Mouse (Mus musculus) liver, postnatal 0 days (tissue): ENCODE results near the gene Prr18. TPM values are rescaled to one million over a fixed set of nuclear protein-coding genes. Genes with fewer than 3 reads are reported as not detected.

Experiments
- ATAC-seq: fragments of 200-750 bp; cut with Nextera tagmentation; 2 replicates; pipeline ENCODE4 v1.8.0; 2017; ENCODE audit warnings: mild to moderate bottlenecking, moderate library complexity
- DNase-seq: peaks from one replicate; pipeline ENCODE4 v3.0.0-alpha.2; 2016
- H3K27ac ChIP-seq: fragments of 300-500 bp; sonication (generic); 2 replicates; pipeline ENCODE4 v1.5.1; 2014; ENCODE audit warnings: antibody characterized with exemption, moderate library complexity, mild to moderate bottlenecking, low read depth
- H3K27me3 ChIP-seq: fragments of 300-500 bp; sonication (generic); 2 replicates; pipeline ENCODE4 v1.6.1; 2014; ENCODE audit warnings: low read length, control low read depth, mixed read lengths; ENCODE audit not compliant: insufficient read depth
- H3K36me3 ChIP-seq: fragments of 300-500 bp; sonication (generic); replicated peaks from 2 replicates; pipeline ENCODE4 v1.6.1; 2014; ENCODE audit warnings: mild to moderate bottlenecking, control low read depth, low read length, moderate library complexity, mixed read lengths; ENCODE audit not compliant: insufficient read depth
- H3K4me1 ChIP-seq: fragments of 300-500 bp; sonication (generic); 2 replicates; pipeline ENCODE4 v1.6.1; 2014; ENCODE audit warnings: antibody characterized with exemption, mild to moderate bottlenecking, control low read depth; ENCODE audit not compliant: insufficient read depth
- H3K4me2 ChIP-seq: fragments of 300-500 bp; sonication (generic); 2 replicates; pipeline ENCODE4 v1.6.1; 2014; ENCODE audit warnings: low read depth, mild to moderate bottlenecking, low read length, moderate library complexity, mixed read lengths
- H3K4me3 ChIP-seq: fragments of 300-500 bp; sonication (generic); 2 replicates; pipeline ENCODE4 v1.5.1; 2014; ENCODE audit warnings: low read depth, low read length
- H3K9ac ChIP-seq: fragments of 300-500 bp; sonication (generic); replicated peaks from 2 replicates; pipeline ENCODE4 v1.6.1; 2014; ENCODE audit warnings: mild to moderate bottlenecking, moderate library complexity
- H3K9me3 ChIP-seq: fragments of 300-500 bp; sonication (generic); 2 replicates; pipeline ENCODE4 v1.6.1; 2016; ENCODE audit warnings: mild to moderate bottlenecking, control low read depth, low read length, mixed read lengths
- CTCF ChIP-seq: sonication (generic); IDR thresholded peaks from 2 replicates; pipeline ENCODE4 v1.5.1; 2016; ENCODE audit warnings: antibody characterized with exemption, low read depth
- EP300 ChIP-seq: IDR thresholded peaks from 2 replicates; pipeline ENCODE4 v1.6.1; 2016; ENCODE audit warnings: antibody characterized with exemption, low read depth, mild to moderate bottlenecking
- WGBS: fragments of 180-500 bp; shearing (Covaris S2); extraction: QIAGEN DNeasy Blood & Tissue Kit; methylation state at CpG from one replicate; pipeline ENCODE4 v1.1.7; 2014; ENCODE audit not compliant: insufficient replicate concordance; 5-methylcytosine and 5-hydroxymethylcytosine counted together
- polyA plus RNA-seq: library from polyadenylated mRNA; unstranded; fragments of >200 nt; fragmentation: Nextera tagmentation; extraction: Ambion mirVana; gene quantifications from 2 replicates; pipeline ENCODE4 v1.2.1, GENCODE M21; 2015

Prr18 gene
- polyA plus RNA-seq, 1 experiment from 2014 or later = not detected

- H3K4me3 ChIP-seq = 0 out of 2 replicates have a peak overlapping the region, but pooled peaks have one; percentile 31
- no peak overlapping the region for H3K27ac ChIP-seq
- ATAC-seq (peak; percentile 45; the same call in 1 of the 2 replicates), DNase-seq (peak; percentile 52)
- no peaks in the 10 kb centered on the region for H3K9me3 ChIP-seq
- TF ChIP-seq EP300 = no peak
- TF ChIP-seq CTCF = no peak
- no peaks in the 10 kb centered on the region for H3K36me3 ChIP-seq
- WGBS = 0% methylated on average over 7 of the region's 7 CpGs
- H3K4me1 ChIP-seq = peaks cover 6% of the 10 kb centered on the region
- peak overlapping the region; percentile 70 for H3K4me2 ChIP-seq
- peak overlapping the region; percentile 21; the same call in 1 of the 2 replicates for H3K9ac ChIP-seq
- H3K27me3 ChIP-seq = peaks cover 2% of the 10 kb centered on the region; the same call in 1 of the 2 replicates
These were observed 34.6 kb downstream of the Prr18 start for GRCm38 (mm10) chr17:8371834-8372233.

- 2% methylated on average over 18 of the region's 18 CpGs for WGBS
- DNase-seq (peak; percentile 70), ATAC-seq (peak; percentile 68)
- H3K9ac ChIP-seq = peak overlapping the region; percentile 16; the same call in 1 of the 2 replicates
- H3K36me3 ChIP-seq = no peaks in the 10 kb centered on the region
- peaks cover 2% of the 10 kb centered on the region; the same call in 1 of the 2 replicates for H3K27me3 ChIP-seq
- H3K9me3 ChIP-seq = no peaks in the 10 kb centered on the region
- TF ChIP-seq CTCF (peak; percentile 91), EP300 (no peak)
- H3K4me2 ChIP-seq = peak overlapping the region; percentile 70
- H3K4me1 ChIP-seq = peaks cover 6% of the 10 kb centered on the region
- H3K27ac ChIP-seq = peak overlapping the region; percentile 22; the same call in 1 of the 2 replicates
- H3K4me3 ChIP-seq = peak overlapping the region; percentile 31
These were observed 35.2 kb downstream of the Prr18 start for GRCm38 (mm10) chr17:8372286-8373046.

- Histone ChIP-seq H3K4me3 (no peak overlapping the region), H3K9me3 (no peaks in the 10 kb centered on the region), H3K36me3 (no peaks in the 10 kb centered on the region), H3K27ac (no peak overlapping the region), H3K9ac (no peak overlapping the region), H3K4me2 (no peak overlapping the region), H3K27me3 (no peaks in the 10 kb centered on the region), H3K4me1 (no peaks in the 10 kb centered on the region; the same call in 1 of the 2 replicates)
- ATAC-seq (no peak), DNase-seq (no peak)
- TF ChIP-seq EP300 (no peak), CTCF (no peak)
- WGBS = 34% methylated on average over 5 of the region's 5 CpGs
These were observed 40.0 kb downstream of the Prr18 start for GRCm38 (mm10) chr17:8377298-8377697.

GRCm38 (mm10) chr17:8385441-8385840, 48.2 kb downstream of the Prr18 start:
- DNase-seq (no peak), ATAC-seq (no peak)
- WGBS = 91% methylated on average over 2 of the region's 2 CpGs
- no peak overlapping the region for H3K27ac ChIP-seq
- H3K4me3 ChIP-seq = no peak overlapping the region
- H3K9me3 ChIP-seq = no peaks in the 10 kb centered on the region
- H3K4me2 ChIP-seq = no peak overlapping the region
- TF ChIP-seq CTCF (no peak), EP300 (no peak)
- H3K27me3 ChIP-seq = peaks cover 24% of the 10 kb centered on the region
- H3K9ac ChIP-seq = no peak overlapping the region
- H3K4me1 ChIP-seq = no peaks in the 10 kb centered on the region
- no peaks in the 10 kb centered on the region for H3K36me3 ChIP-seq

- Histone ChIP-seq H3K27me3 (peaks cover 32% of the 10 kb centered on the region), H3K9me3 (no peaks in the 10 kb centered on the region), H3K4me3 (no peak overlapping the region), H3K36me3 (no peaks in the 10 kb centered on the region), H3K4me2 (no peak overlapping the region), H3K27ac (no peak overlapping the region), H3K9ac (no peak overlapping the region), H3K4me1 (no peaks in the 10 kb centered on the region)
- peak; percentile 52 for TF ChIP-seq CTCF
- TF ChIP-seq EP300 = no peak
- DNase-seq (peak; percentile 40), ATAC-seq (no peak)
- 3% methylated on average over 13 of the region's 13 CpGs for WGBS
These were observed 51.2 kb downstream of the Prr18 start for GRCm38 (mm10) chr17:8388463-8388862.

GRCm38 (mm10) chr17:8388990-8389789, 51.9 kb downstream of the Prr18 start:
- Histone ChIP-seq H3K4me3 (no peak overlapping the region), H3K4me2 (no peak overlapping the region), H3K36me3 (no peaks in the 10 kb centered on the region), H3K9me3 (no peaks in the 10 kb centered on the region), H3K4me1 (no peaks in the 10 kb centered on the region), H3K27ac (no peak overlapping the region), H3K27me3 (peaks cover 32% of the 10 kb centered on the region), H3K9ac (no peak overlapping the region)
- DNase-seq = no peak
- no peak for TF ChIP-seq CTCF
- TF ChIP-seq EP300 = no peak
- no peak for ATAC-seq
- WGBS = 2% methylated on average over 28 of the region's 28 CpGs
